Mouse (Mus musculus) liver, embryonic 16.5 days (tissue): ENCODE results near the gene Cib3. TPM values are rescaled to one million over a fixed set of nuclear protein-coding genes. Genes with fewer than 3 reads are reported as not detected.

Experiments used
- ATAC-seq: fragments of 200-750 bp; cut with Nextera tagmentation; 2 replicates; pipeline ENCODE4 v1.8.0; 2017; ENCODE audit warnings: low read depth, mild to moderate bottlenecking, moderate number of reproducible peaks, moderate library complexity
- H3K27ac ChIP-seq: fragments of 300-500 bp; sonication (generic); 2 replicates; pipeline ENCODE4 v1.5.1; 2014; ENCODE audit warnings: mild to moderate bottlenecking, low read length
- H3K27me3 ChIP-seq: fragments of 300-500 bp; sonication (generic); 2 replicates; pipeline ENCODE4 v1.6.1; 2014; ENCODE audit warnings: low read depth, low read length, mixed read lengths; ENCODE audit not compliant: control insufficient read depth, insufficient read depth
- H3K36me3 ChIP-seq: fragments of 300-500 bp; sonication (generic); 2 replicates; pipeline ENCODE4 v1.6.1; 2014; ENCODE audit warnings: mild to moderate bottlenecking; ENCODE audit not compliant: control insufficient read depth, insufficient read depth
- H3K4me1 ChIP-seq: fragments of 300-500 bp; sonication (generic); 2 replicates; pipeline ENCODE4 v1.6.1; 2014; ENCODE audit warnings: low read depth, low read length, mixed read lengths; ENCODE audit not compliant: control insufficient read depth
- H3K4me2 ChIP-seq: fragments of 300-500 bp; sonication (generic); 2 replicates; pipeline ENCODE4 v1.6.1; 2014; ENCODE audit warnings: low read depth, low read length, mixed read lengths
- H3K4me3 ChIP-seq: fragments of 300-500 bp; sonication (generic); 2 replicates; pipeline ENCODE4 v1.5.1; 2014; ENCODE audit warnings: low read depth, mild to moderate bottlenecking, low read length
- H3K9ac ChIP-seq: fragments of 300-500 bp; sonication (generic); 2 replicates; pipeline ENCODE4 v1.6.1; 2014; ENCODE audit warnings: low read depth, low read length
- H3K9me3 ChIP-seq: fragments of 300-500 bp; sonication (generic); replicated peaks from 2 replicates; pipeline ENCODE4 v1.6.1; 2016; ENCODE audit warnings: low read length; ENCODE audit not compliant: control insufficient read depth
- WGBS: fragments of 180-500 bp; shearing (Covaris S2); extraction: QIAGEN DNeasy Blood & Tissue Kit; methylation state at CpG from one replicate; pipeline ENCODE4 v1.1.7; 2014; ENCODE audit not compliant: insufficient replicate concordance; 5-methylcytosine and 5-hydroxymethylcytosine counted together
- polyA plus RNA-seq: library from polyadenylated mRNA; unstranded; fragments of >200 nt; fragmentation: Nextera tagmentation; extraction: Ambion mirVana; gene quantifications from 2 replicates; pipeline ENCODE4 v1.2.1, GENCODE M21; 2015

The Cib3 gene
- polyA plus RNA-seq, 1 experiment from 2014 or later = not detected

GRCm38 (mm10) chr8:72160707-72161697 lies 51.6 kb downstream of the Cib3 start, which contains the start of gene Rab8a:
Gene Rab8a, plus strand, starts transcription at chr8:72161200.
- Histone ChIP-seq H3K4me2 (peak within 1 kb of the TSS; percentile 96), H3K4me1 (peaks cover 27% of the 10 kb centered on the region), H3K27me3 (no peaks in the 10 kb centered on the region), H3K9ac (peak within 1 kb of the TSS; percentile 98), H3K9me3 (no peaks in the 10 kb centered on the region), H3K36me3 (no peaks in the 10 kb centered on the region; the same call in 1 of the 2 replicates), H3K4me3 (peak within 1 kb of the TSS; percentile 93), H3K27ac (peak within 1 kb of the TSS; percentile 93)
- peak; percentile 95 for ATAC-seq
- WGBS = 0% methylated on average over 82 of the region's 82 CpGs

GRCm38 (mm10) chr8:72160007-72160406 lies 52.6 kb downstream of the Cib3 start:
- ATAC-seq = no peak
- peak overlapping the region; percentile 71 for H3K9ac ChIP-seq
- no peaks in the 10 kb centered on the region for H3K9me3 ChIP-seq
- peaks cover 27% of the 10 kb centered on the region for H3K4me1 ChIP-seq
- H3K27ac ChIP-seq = peak overlapping the region; percentile 93
- H3K4me2 ChIP-seq = peak overlapping the region; percentile 96
- no peaks in the 10 kb centered on the region; the same call in 1 of the 2 replicates for H3K36me3 ChIP-seq
- H3K4me3 ChIP-seq = peak overlapping the region; percentile 72
- H3K27me3 ChIP-seq = no peaks in the 10 kb centered on the region
- 27% methylated on average over 3 of the region's 3 CpGs for WGBS

- Histone ChIP-seq H3K4me3 (no peak overlapping the region), H3K9ac (no peak overlapping the region), H3K4me1 (peaks cover 27% of the 10 kb centered on the region), H3K36me3 (no peaks in the 10 kb centered on the region), H3K27me3 (no peaks in the 10 kb centered on the region), H3K9me3 (no peaks in the 10 kb centered on the region), H3K4me2 (no peak overlapping the region), H3K27ac (no peak overlapping the region)
- WGBS = 75% methylated on average over 3 of the region's 3 CpGs
- no peak for ATAC-seq
These were observed 53.9 kb downstream of the Cib3 start for GRCm38 (mm10) chr8:72158726-72159125.

DNA sequence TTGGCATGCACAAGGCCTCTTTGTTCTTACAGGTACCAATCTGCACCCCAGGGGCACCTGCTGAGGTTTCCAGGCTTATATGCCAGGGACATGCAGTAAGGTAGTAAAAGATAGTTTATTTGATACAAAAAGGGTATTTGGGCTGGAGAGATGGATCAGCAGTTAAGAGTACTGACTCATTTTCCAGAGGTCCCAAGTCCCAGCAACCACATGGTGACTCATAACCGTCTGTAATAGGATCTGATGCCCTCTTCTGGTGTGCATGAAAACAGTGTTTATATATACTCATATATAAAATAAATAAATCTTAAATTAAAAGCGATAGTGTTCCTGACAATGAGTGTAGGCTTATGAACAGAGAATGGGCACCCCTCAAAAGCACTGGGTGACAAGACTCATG lies 54.5 kb downstream of the Cib3 start:
- Histone ChIP-seq H3K9me3 (no peaks in the 10 kb centered on the region), H3K36me3 (no peaks in the 10 kb centered on the region), H3K27ac (no peak overlapping the region), H3K4me2 (no peak overlapping the region), H3K4me3 (no peak overlapping the region), H3K9ac (no peak overlapping the region), H3K4me1 (peaks cover 27% of the 10 kb centered on the region), H3K27me3 (no peaks in the 10 kb centered on the region)
- no peak for ATAC-seq
- WGBS = 84% methylated on average over 2 of the region's 2 CpGs

Other genes with a start within 250 kb of the Cib3 start
- 3.6 and 4.0 TPM in 2 replicates for gene Cyp4f18, start 203.2 kb downstream of the Cib3 start, polyA plus RNA-seq
- gene Olfr372, start 171.6 kb downstream of the Cib3 start, polyA plus RNA-seq = not detected in 2 replicates
- gene Olfr373, start 129.7 kb downstream of the Cib3 start, polyA plus RNA-seq = not detected in 2 replicates
- not detected in 2 replicates for gene Olfr374, start 105.8 kb downstream of the Cib3 start, polyA plus RNA-seq
- gene Tpm4, start 77.9 kb downstream of the Cib3 start, polyA plus RNA-seq = 77.7 and 84.6 TPM in 2 replicates
- gene Rab8a, start 51.6 kb downstream of the Cib3 start, polyA plus RNA-seq = 68.0 and 71.6 TPM in 2 replicates
- 0.22 and 0.30 TPM in 2 replicates for gene Hsh2d, start 23.2 kb downstream of the Cib3 start, polyA plus RNA-seq
- not detected in 2 replicates for gene Gm11034, start 799 bp upstream of the Cib3 start, polyA plus RNA-seq
- 32.5 and 32.9 TPM in 2 replicates for gene Fam32a, start 6.9 kb upstream of the Cib3 start, polyA plus RNA-seq
- gene Ap1m1, start 27.2 kb upstream of the Cib3 start, polyA plus RNA-seq = 53.6 and 54.3 TPM in 2 replicates
- gene Gm10282, start 92.4 kb upstream of the Cib3 start, polyA plus RNA-seq = 5.8 and 6.0 TPM in 2 replicates
- gene Klf2, start 106.2 kb upstream of the Cib3 start, polyA plus RNA-seq = 1.8 and 2.0 TPM in 2 replicates
- gene Eps15l1, start 208.6 kb upstream of the Cib3 start, polyA plus RNA-seq = 19.2 and 20.0 TPM in 2 replicates
- gene Calr3, start 231.0 kb upstream of the Cib3 start, polyA plus RNA-seq = 0.54 and 0.74 TPM in 2 replicates
- gene 1700030K09Rik, start 231.0 kb upstream of the Cib3 start, polyA plus RNA-seq = 3.4 and 3.5 TPM in 2 replicates